Mouse (Mus musculus) spleen, adult 2 months (tissue): ENCODE results near the gene Snx29.

Source experiments
- CTCF ChIP-seq: fragments of 200-500 bp; IDR thresholded peaks from 2 replicates; pipeline ENCODE4 v1.5.1; 2011; ENCODE audit warnings: mild to moderate bottlenecking, inconsistent platforms; ENCODE audit not compliant: insufficient read depth, insufficient read length, insufficient replicate concordance; ENCODE audit errors: extremely low read depth
- POLR2A ChIP-seq: fragments of 200-500 bp; IDR thresholded peaks from 2 replicates; pipeline ENCODE4 v1.6.1; 2011; ENCODE audit warnings: low read depth, low read length, inconsistent platforms

DNA sequence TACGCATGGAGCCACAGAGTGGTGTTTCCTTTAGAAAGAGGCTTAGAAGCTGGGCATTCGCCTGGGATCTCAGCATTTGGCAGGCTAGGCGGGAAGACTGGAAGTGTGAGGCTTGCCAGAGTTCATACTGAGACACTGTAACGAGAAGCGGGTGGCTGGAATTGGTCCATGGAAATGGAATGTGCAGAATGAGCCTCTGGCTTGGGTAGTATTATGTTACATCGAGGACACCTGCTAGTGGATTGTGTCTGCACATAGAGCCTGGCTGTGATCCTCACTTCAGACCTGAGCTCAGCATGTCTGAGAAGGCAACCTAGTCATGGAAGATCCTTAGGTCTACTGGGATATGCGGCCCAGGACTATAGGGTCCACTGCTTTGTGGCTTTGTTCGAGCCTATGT is 209.9 kb downstream of the Snx29 start:
- no peak for TF ChIP-seq POLR2A
- no peak for TF ChIP-seq CTCF
